Mouse (Mus musculus) R1 (cell line): ENCODE data around the gene Trpm6.

Experiments
- DNase-seq: peaks from one replicate; pipeline ENCODE4 v3.0.0-alpha.2; 2018; ENCODE audit warnings: low read depth, low spot score

Gene Trpm6

DNA sequence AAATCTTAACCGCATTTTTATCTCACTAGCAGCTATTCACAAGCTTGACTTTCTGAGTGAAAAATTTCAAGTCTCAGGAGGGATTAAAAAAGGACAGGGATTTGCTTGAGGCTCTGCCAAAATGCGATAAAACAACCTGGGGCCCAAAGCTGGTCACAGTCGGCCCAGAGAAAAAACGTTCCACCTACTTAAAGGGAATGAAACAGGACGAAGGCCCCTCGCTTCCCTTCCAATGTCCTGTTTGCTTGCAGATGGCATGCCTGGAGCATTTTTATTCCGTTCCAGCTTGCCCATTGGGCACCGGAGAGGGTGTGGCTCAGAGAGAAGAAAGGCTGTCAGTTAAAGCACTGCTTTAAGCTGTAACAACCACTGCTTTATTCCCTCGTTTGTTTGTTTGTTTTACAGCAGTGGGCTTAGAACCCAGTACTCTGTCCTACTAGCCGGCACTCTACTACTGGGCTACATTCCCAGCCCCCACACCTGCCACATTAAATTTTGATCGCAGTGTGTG, 139.4 kb downstream of the Trpm6 start:
- no peak for DNase-seq

DNA sequence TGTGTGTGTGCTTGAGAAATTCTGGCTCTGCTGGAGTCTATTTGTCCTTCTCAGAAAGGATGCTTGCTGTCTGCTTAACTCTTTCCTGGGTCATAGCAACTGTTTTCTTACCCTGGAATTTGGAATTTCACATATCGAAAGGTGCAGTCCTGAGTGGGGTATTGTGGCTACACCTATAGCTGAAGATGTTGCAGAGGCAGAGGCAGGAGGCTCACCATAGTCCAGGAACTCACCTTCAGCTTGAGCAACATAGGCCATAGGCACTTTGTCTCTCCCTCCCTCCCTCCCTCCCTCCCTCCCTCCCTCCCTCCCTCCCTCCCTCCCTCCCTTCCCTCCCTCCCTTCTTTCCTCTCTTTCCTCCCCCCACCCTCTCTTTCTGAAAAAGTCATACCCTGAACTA, 139.8 kb downstream of the Trpm6 start:
- no peak for DNase-seq

DNA sequence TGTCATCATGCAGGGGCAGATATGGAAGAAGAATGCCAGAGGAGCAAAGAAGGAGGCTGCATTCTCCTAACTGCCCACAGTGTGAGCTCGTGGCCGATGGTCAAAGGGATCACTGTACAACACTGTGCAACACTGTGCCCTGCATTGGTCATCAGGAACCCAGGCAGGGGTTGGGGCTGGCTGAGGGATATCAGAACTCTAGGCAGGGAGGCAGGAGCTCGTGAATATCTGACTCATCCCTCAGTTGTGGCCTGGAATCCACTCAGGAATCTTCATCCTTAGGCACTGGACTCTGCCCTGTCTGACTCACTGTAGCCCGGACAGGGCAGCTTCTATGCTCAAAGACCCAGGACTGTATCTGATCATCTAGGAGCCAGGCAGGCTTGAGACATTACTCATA, 140.4 kb downstream of the Trpm6 start:
- DNase-seq = no peak

DNA sequence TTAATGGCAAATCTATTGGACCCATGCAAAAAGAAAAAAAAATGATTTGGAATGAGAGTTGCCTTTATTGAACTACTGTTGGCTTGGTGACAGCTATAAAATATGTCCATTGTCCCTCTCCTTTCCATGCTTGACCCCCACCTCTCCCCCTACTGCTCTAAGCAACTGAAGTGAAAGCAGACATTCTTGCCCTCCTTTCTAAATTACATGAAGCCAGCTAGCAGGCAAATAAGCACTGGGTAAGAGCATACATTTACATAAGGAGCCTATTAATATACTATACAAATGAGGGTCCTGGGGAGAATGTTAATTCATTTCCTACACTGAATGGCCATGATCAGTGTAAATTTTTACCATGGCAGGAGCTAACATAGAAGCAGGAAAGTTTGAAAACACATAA, 148.5 kb downstream of the Trpm6 start:
- no peak for DNase-seq

DNA sequence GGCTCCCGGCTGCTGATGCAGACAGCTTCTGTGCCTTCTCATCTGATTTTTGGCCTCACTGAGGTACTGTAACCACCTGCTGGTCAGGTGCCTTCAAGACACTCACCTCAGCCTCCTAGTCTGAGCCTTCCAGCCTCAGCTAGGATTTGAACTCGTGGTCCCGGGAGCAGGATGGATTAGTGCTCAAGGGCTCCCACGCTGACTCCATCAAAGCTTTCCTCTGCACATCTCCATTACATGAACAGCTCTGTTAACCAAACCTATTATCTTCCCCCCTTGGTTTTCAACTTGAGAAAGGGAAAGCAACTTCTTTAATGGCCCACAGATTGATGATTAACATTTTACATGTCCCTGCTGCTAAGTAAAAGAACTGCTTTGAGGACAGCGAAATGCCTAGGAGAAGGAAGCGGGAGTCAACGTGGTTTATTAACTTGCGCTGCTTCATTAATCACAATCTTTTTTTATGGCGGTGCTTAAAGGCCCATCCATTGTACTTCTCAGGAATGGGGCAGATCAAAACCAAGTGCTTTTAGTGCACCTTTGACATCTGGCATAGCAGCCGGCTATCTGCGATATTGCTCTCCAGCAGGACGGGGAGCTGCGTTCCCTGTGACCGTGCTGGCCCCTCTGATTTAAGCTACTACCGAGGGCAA, 152.4 kb downstream of the Trpm6 start:
- no peak for DNase-seq

DNA sequence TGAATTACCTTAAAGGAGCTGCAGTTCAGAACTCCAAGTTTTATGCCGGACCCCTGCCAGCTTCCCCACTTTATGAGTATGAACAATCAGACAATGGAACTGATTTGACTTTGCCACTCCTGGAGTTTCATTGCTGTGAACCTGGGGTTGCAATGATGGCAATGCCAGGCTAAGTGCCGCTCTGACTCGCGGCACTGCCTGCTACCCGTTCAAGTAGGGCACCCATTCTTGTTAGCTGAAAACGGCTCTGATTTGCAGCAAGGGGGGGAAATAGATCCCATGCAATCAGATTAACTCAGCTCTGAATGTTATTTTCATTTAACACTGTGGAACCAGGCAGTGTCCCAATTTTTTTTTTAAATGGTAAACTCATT, 152.9 kb downstream of the Trpm6 start:
- DNase-seq = no peak

DNA sequence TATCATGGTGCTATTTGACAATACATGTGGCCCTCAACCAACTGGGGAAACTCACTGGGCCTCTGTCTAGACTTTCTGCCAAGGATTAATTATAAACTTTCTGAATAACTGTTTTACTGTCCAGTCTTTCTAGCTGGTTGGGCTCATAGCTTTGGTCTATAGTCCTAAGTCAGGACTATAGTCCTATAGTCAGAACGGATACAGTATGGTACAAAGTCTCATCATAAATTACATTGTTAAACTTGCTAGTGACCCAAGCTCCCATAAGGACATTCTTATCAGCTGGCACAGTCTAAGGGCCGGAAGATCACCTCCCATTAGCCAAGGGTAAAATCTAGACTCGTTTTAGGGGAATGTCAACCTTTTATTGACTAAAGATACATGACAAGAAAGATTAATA, 155.7 kb downstream of the Trpm6 start:
- DNase-seq = no peak

DNA sequence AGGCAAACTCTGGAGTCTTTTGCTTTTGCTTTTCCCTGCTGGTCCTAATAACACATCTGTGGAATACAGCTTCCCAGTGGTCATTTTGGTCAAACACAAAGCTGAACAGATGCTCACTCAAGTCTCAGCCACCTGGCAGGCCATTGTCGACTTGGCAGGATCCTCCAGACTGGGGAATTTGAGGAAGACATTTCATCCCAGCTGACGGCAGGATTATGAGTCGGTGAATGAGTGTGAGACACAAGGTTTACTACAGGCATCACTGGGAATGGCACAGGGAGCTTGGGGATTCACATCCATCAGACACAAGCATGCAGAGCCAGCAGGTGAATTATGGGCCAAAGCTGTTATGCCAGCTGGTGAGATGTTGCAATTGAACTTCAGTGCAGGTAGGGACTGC, 159.9 kb downstream of the Trpm6 start:
- no peak for DNase-seq

DNA sequence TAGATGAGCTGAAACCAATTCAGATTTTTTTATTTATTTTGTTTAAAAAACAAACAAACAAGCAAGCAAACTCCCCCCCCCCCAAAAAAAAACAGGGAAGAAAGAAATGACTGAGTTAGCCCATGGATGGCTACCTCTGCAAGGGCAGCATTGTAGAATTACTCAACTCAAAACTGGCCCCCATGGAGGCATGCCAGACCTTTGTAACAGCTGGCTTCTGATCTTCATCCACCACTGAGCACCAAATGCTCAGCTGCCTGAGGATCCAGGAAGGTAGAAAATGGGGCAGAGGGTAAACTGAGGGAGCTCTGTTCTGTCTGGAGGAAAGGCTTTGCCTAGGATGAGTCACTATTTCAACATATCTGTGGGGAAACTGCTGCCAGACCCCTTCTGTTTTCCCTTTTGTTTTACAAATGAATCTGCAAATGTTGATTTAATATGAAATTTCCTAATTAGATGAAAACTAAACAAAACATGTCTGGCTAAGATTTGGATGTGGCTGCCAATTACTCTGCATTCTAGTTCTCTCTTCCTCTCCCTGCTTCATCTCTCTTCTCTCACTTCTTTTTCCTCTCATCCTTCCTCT, 162.1 kb downstream of the Trpm6 start:
- DNase-seq = no peak

DNA sequence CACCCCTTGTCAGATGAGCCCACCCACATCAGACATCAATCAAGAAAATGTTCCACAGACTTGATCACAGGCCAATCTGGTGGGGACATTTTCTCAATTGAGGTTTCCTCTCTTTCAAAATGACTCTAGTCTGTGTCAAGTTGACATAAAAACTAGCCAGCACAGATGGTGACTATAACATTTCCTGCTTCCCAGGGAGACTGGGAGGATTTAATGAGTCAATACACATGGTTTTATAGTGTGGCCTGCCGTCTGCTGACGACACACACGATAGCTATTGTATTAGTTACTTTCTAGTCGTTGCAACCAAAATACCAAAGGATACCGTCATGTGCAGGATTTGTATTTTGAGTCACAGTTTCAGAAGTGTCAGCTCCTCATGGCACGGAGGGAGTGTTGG, 191.6 kb downstream of the Trpm6 start:
- no peak for DNase-seq
